Mouse (Mus musculus) lung, embryonic 16.5 days (tissue): ENCODE results near the gene Lztfl1. TPM values are rescaled to one million over a fixed set of nuclear protein-coding genes. Genes with fewer than 3 reads are reported as not detected.
"Not testable (repeated sequence)": the region's sequence is repeated elsewhere in the genome, so short reads cannot be mapped to it uniquely, and the experiment has no call there.

Source experiments
- ATAC-seq: fragments of 200-750 bp; cut with Nextera tagmentation; 2 replicates; pipeline ENCODE4 v1.8.0; 2017; ENCODE audit warnings: low read depth, mild to moderate bottlenecking, moderate library complexity
- H3K27ac ChIP-seq: fragments of 300-500 bp; sonication (generic); 2 replicates; pipeline ENCODE4 v1.5.1; 2014; ENCODE audit warnings: mild to moderate bottlenecking, control low read depth, low read length
- H3K27me3 ChIP-seq: fragments of 300-500 bp; sonication (generic); 2 replicates; pipeline ENCODE4 v1.6.1; 2014; ENCODE audit warnings: low read depth, low read length, mixed read lengths; ENCODE audit not compliant: control insufficient read depth, insufficient read depth
- H3K36me3 ChIP-seq: fragments of 300-500 bp; sonication (generic); 2 replicates; pipeline ENCODE4 v1.6.1; 2014; ENCODE audit warnings: low read length; ENCODE audit not compliant: control insufficient read depth, insufficient read depth
- H3K4me1 ChIP-seq: fragments of 300-500 bp; sonication (generic); replicated peaks from 2 replicates; pipeline ENCODE4 v1.6.1; 2014; ENCODE audit warnings: low read length, mixed read lengths; ENCODE audit not compliant: control insufficient read depth, insufficient read depth
- H3K4me2 ChIP-seq: fragments of 300-500 bp; sonication (generic); 2 replicates; pipeline ENCODE4 v1.6.1; 2014; ENCODE audit warnings: low read depth, low read length, control low read depth
- H3K4me3 ChIP-seq: fragments of 300-500 bp; sonication (generic); 2 replicates; pipeline ENCODE4 v1.5.1; 2014; ENCODE audit warnings: mild to moderate bottlenecking, low read length, control low read depth
- H3K9ac ChIP-seq: fragments of 300-500 bp; sonication (generic); 2 replicates; pipeline ENCODE4 v1.6.1; 2014; ENCODE audit warnings: low read length, control low read depth
- H3K9me3 ChIP-seq: fragments of 300-500 bp; sonication (generic); 2 replicates; pipeline ENCODE4 v1.6.1; 2016; ENCODE audit warnings: low read length; ENCODE audit not compliant: control insufficient read depth
- WGBS: fragments of 180-500 bp; shearing (Covaris S2); extraction: QIAGEN DNeasy Blood & Tissue Kit; methylation state at CpG from one replicate; pipeline ENCODE4 v1.1.7; 2014; 5-methylcytosine and 5-hydroxymethylcytosine counted together
- polyA plus RNA-seq: library from polyadenylated mRNA; unstranded; fragments of >200 nt; fragmentation: Nextera tagmentation; extraction: Ambion mirVana; gene quantifications from 2 replicates; pipeline ENCODE4 v1.2.1, GENCODE M21; 2015

Lztfl1 gene
- polyA plus RNA-seq, 1 experiment from 2014 or later: 51.6 TPM

- H3K36me3 ChIP-seq: no peaks in the 10 kb centered on the region
- H3K9me3 ChIP-seq: no peaks in the 10 kb centered on the region
- no peaks in the 10 kb centered on the region for H3K27me3 ChIP-seq
- H3K9ac ChIP-seq: no peak overlapping the region
- WGBS: 83% methylated on average over 4 of the region's 4 CpGs
- no peak overlapping the region for H3K4me3 ChIP-seq
- ATAC-seq: no peak
- H3K4me2 ChIP-seq: no peak overlapping the region
- no peak overlapping the region for H3K27ac ChIP-seq
- H3K4me1 ChIP-seq: no peaks in the 10 kb centered on the region
Measured at GRCm38 (mm10) chr9:123754333-123754732, 36.8 kb upstream of the Lztfl1 start.

GRCm38 (mm10) chr9:123749687-123750086, 32.2 kb upstream of the Lztfl1 start:
- H3K36me3 ChIP-seq: not testable (repeated sequence)

GRCm38 (mm10) chr9:123740799-123741198, 23.3 kb upstream of the Lztfl1 start:
- no peak overlapping the region for H3K4me3 ChIP-seq
- H3K27me3 ChIP-seq: no peaks in the 10 kb centered on the region
- no peak overlapping the region for H3K9ac ChIP-seq
- no peak for ATAC-seq
- no peaks in the 10 kb centered on the region for H3K9me3 ChIP-seq
- no peaks in the 10 kb centered on the region for H3K4me1 ChIP-seq
- H3K36me3 ChIP-seq: no peaks in the 10 kb centered on the region
- H3K27ac ChIP-seq: no peak overlapping the region
- WGBS: 75% methylated on average over 4 of the region's 4 CpGs
- no peak overlapping the region for H3K4me2 ChIP-seq

More at GRCm38 (mm10) chr9:123749687-123750086, 32.2 kb upstream of the Lztfl1 start:
- not testable (repeated sequence) for H3K4me3 ChIP-seq, H3K27me3 ChIP-seq, H3K27ac ChIP-seq, H3K4me1 ChIP-seq, H3K9ac ChIP-seq, H3K9me3 ChIP-seq, H3K4me2 ChIP-seq, ATAC-seq
- 88% methylated on average over 8 of the region's 8 CpGs for WGBS

GRCm38 (mm10) chr9:123734133-123734532, 16.6 kb upstream of the Lztfl1 start:
- Histone ChIP-seq H3K36me3 (no peaks in the 10 kb centered on the region), H3K9ac (no peak overlapping the region), H3K4me1 (no peaks in the 10 kb centered on the region), H3K27me3 (no peaks in the 10 kb centered on the region), H3K4me3 (no peak overlapping the region), H3K9me3 (no peaks in the 10 kb centered on the region), H3K4me2 (no peak overlapping the region), H3K27ac (no peak overlapping the region)
- WGBS: 57% methylated on average over 3 of the region's 3 CpGs
- ATAC-seq: no peak

- H3K27me3 ChIP-seq: no peaks in the 10 kb centered on the region
- no peak overlapping the region for H3K4me3 ChIP-seq
- no peak overlapping the region for H3K9ac ChIP-seq
- H3K27ac ChIP-seq: no peak overlapping the region
- no peak for ATAC-seq
- no peaks in the 10 kb centered on the region for H3K9me3 ChIP-seq
- H3K4me2 ChIP-seq: no peak overlapping the region
- no peaks in the 10 kb centered on the region for H3K36me3 ChIP-seq
- WGBS: 61% methylated on average over 3 of the region's 3 CpGs
- H3K4me1 ChIP-seq: no peaks in the 10 kb centered on the region
Measured at GRCm38 (mm10) chr9:123731271-123731670, 13.8 kb upstream of the Lztfl1 start.

GRCm38 (mm10) chr9:123722737-123723493, 5.4 kb upstream of the Lztfl1 start:
- H3K27me3 ChIP-seq: no peaks in the 10 kb centered on the region
- H3K4me3 ChIP-seq: no peak overlapping the region
- no peak for ATAC-seq
- H3K9ac ChIP-seq: no peak overlapping the region
- H3K27ac ChIP-seq: no peak overlapping the region
- H3K4me2 ChIP-seq: no peak overlapping the region
- H3K9me3 ChIP-seq: no peaks in the 10 kb centered on the region
- H3K4me1 ChIP-seq: no peaks in the 10 kb centered on the region
- H3K36me3 ChIP-seq: no peaks in the 10 kb centered on the region
- 66% methylated on average over 2 of the region's 2 CpGs for WGBS

- Histone ChIP-seq H3K4me3 (no peak overlapping the region), H3K27ac (no peak overlapping the region), H3K27me3 (no peaks in the 10 kb centered on the region), H3K9ac (no peak overlapping the region), H3K4me2 (no peak overlapping the region), H3K4me1 (no peaks in the 10 kb centered on the region; the same call in none of the 2 replicates), H3K9me3 (no peaks in the 10 kb centered on the region), H3K36me3 (peaks cover 2% of the 10 kb centered on the region; the same call in 1 of the 2 replicates)
- 39% methylated on average over 3 of the region's 3 CpGs for WGBS
- ATAC-seq: no peak
Measured at GRCm38 (mm10) chr9:123716301-123716700, 1.2 kb downstream of the Lztfl1 start.

- WGBS: 77% methylated on average over 2 of the region's 2 CpGs
Measured at GRCm38 (mm10) chr9:123713111-123713510, 4.4 kb downstream of the Lztfl1 start.

GRCm38 (mm10) chr9:123709226-123709625, 8.3 kb downstream of the Lztfl1 start:
- ATAC-seq: no peak
- Histone ChIP-seq H3K4me2 (no peak overlapping the region), H3K9me3 (no peaks in the 10 kb centered on the region), H3K4me3 (no peak overlapping the region), H3K27me3 (no peaks in the 10 kb centered on the region), H3K4me1 (no peaks in the 10 kb centered on the region), H3K36me3 (peaks cover 6% of the 10 kb centered on the region), H3K9ac (no peak overlapping the region), H3K27ac (no peak overlapping the region)
- WGBS: 34% methylated on average over 2 of the region's 2 CpGs

More at GRCm38 (mm10) chr9:123713111-123713510, 4.4 kb downstream of the Lztfl1 start:
- H3K4me2 ChIP-seq: no peak overlapping the region
- H3K4me1 ChIP-seq: no peaks in the 10 kb centered on the region; the same call in none of the 2 replicates
- H3K27me3 ChIP-seq: no peaks in the 10 kb centered on the region
- no peak overlapping the region for H3K9ac ChIP-seq
- ATAC-seq: no peak
- H3K9me3 ChIP-seq: no peaks in the 10 kb centered on the region
- H3K27ac ChIP-seq: no peak overlapping the region
- H3K4me3 ChIP-seq: no peak overlapping the region
- peaks cover 4% of the 10 kb centered on the region; the same call in 1 of the 2 replicates for H3K36me3 ChIP-seq
